Mouse (Mus musculus) MEL (cell line): ENCODE measurements around the gene Ccnyl1. TPM values are rescaled to one million over a fixed set of nuclear protein-coding genes. Genes with fewer than 3 reads are reported as not detected.

ENCODE experiments used
- DNase-seq: peaks from one replicate; pipeline ENCODE4 v3.0.0; 2011; ENCODE audit warnings: low read depth, low spot score
- H3K27ac ChIP-seq: 2 replicates; pipeline ENCODE4 v1.5.1; 2012; ENCODE audit warnings: low read depth, mild to moderate bottlenecking, control low read depth, low read length, moderate library complexity; ENCODE audit not compliant: control insufficient read depth
- H3K27me3 ChIP-seq, 2 experiments: fragments of 150-350 bp in 1 of 2; sonication (generic) in 1 of 2; 2 replicates each; pipeline ENCODE4 v1.6.1; 2012; ENCODE audit warnings: low read length in 2 of 2, mild to moderate bottlenecking in 2 of 2, improper control_type of control experiment in 1 of 2, moderate library complexity in 1 of 2; ENCODE audit not compliant: insufficient read depth in 2 of 2, control insufficient read depth in 1 of 2
- H3K36me3 ChIP-seq, 2 experiments: 2 replicates each; pipeline ENCODE4 v1.6.1; 2012 to 2014; ENCODE audit warnings: low read length in 2 of 2, improper control_type of control experiment in 1 of 2, inconsistent platforms in 1 of 2, mild to moderate bottlenecking in 1 of 2; ENCODE audit not compliant: insufficient read depth in 2 of 2, control insufficient read depth in 1 of 2
- H3K4me1 ChIP-seq, 2 experiments: fragments of 150-350 bp in 1 of 2; sonication (generic) in 1 of 2; 2 replicates each; pipeline ENCODE4 v1.6.1; 2012; ENCODE audit warnings: low read length in 2 of 2, improper control_type of control experiment in 1 of 2, mild to moderate bottlenecking in 1 of 2; ENCODE audit not compliant: insufficient read depth in 2 of 2, control insufficient read depth in 1 of 2
- H3K4me3 ChIP-seq, 2 experiments: fragments of 150-350 bp in 1 of 2; sonication (generic) in 1 of 2; 2 replicates each; pipeline ENCODE4 v1.5.1; 2012; ENCODE audit warnings: low read depth in 2 of 2, low read length in 2 of 2, mild to moderate bottlenecking in 2 of 2, moderate library complexity in 2 of 2, control low read depth in 1 of 2, improper control_type of control experiment in 1 of 2; ENCODE audit not compliant: control insufficient read depth in 1 of 2, insufficient read depth in 1 of 2
- H3K79me2 ChIP-seq: 2 replicates; pipeline ENCODE4 v1.6.1; 2012; ENCODE audit warnings: mild to moderate bottlenecking, low read length, moderate library complexity; ENCODE audit not compliant: control insufficient read depth, poor library complexity, insufficient read depth
- H3K9ac ChIP-seq: 2 replicates; pipeline ENCODE4 v1.6.1; 2012; ENCODE audit warnings: low read depth, mild to moderate bottlenecking, control low read depth, low read length, moderate library complexity; ENCODE audit not compliant: control insufficient read depth, poor library complexity, severe bottlenecking
- H3K9me3 ChIP-seq: fragments of 150-350 bp; sonication (generic); replicated peaks from 2 replicates; pipeline ENCODE4 v1.6.1; 2012; ENCODE audit warnings: mild to moderate bottlenecking, low read length, improper control_type of control experiment, moderate library complexity; ENCODE audit not compliant: insufficient read depth
- BHLHE40 ChIP-seq: IDR thresholded peaks from 2 replicates; pipeline ENCODE4 v1.6.1; 2012; ENCODE audit warnings: low read depth, mild to moderate bottlenecking, inconsistent platforms, low read length, improper control_type of control experiment, borderline replicate concordance
- CHD1 ChIP-seq: IDR thresholded peaks from 2 replicates; pipeline ENCODE4 v1.6.1; 2012; ENCODE audit warnings: low read depth, mild to moderate bottlenecking, inconsistent platforms, low read length, improper control_type of control experiment
- CHD2 ChIP-seq: IDR thresholded peaks from 2 replicates; pipeline ENCODE4 v1.6.1; 2011; ENCODE audit warnings: low read length, improper control_type of control experiment
- CTCF ChIP-seq, 3 experiments: IDR thresholded peaks in 2 of 3; conservative IDR thresholded peaks in 1 of 3; 2 replicates each; pipeline ENCODE4 v1.5.1; 2011 to 2012; ENCODE audit warnings: low read length in 3 of 3, low read depth in 2 of 3, mild to moderate bottlenecking in 2 of 3, improper control_type of control experiment in 1 of 3, inconsistent platforms in 1 of 3, mixed read lengths in 1 of 3, moderate library complexity in 1 of 3; ENCODE audit not compliant: control insufficient read depth in 1 of 3, insufficient read depth in 1 of 3, poor library complexity in 1 of 3, severe bottlenecking in 1 of 3
- ELF1 ChIP-seq: IDR thresholded peaks from 2 replicates; pipeline ENCODE4 v1.6.1; 2014; ENCODE audit warnings: low read depth, mild to moderate bottlenecking, inconsistent platforms, low read length, improper control_type of control experiment, moderate library complexity
- HCFC1 ChIP-seq: IDR thresholded peaks from 2 replicates; pipeline ENCODE4 v1.6.1; 2012; ENCODE audit warnings: low read depth, mild to moderate bottlenecking, inconsistent platforms, low read length, improper control_type of control experiment, moderate library complexity
- KAT2A ChIP-seq: conservative IDR thresholded peaks from 2 replicates; pipeline ENCODE4 v1.6.1; 2012; ENCODE audit warnings: low read depth, low read length, improper control_type of control experiment, inconsistent platforms
- MAX ChIP-seq: IDR thresholded peaks from 2 replicates; pipeline ENCODE4 v1.6.1; 2011; ENCODE audit warnings: low read length, improper control_type of control experiment
- MAZ ChIP-seq: IDR thresholded peaks from 2 replicates; pipeline ENCODE4 v1.6.1; 2012; ENCODE audit warnings: low read depth, mild to moderate bottlenecking, inconsistent platforms, low read length, improper control_type of control experiment
- MYC ChIP-seq: IDR thresholded peaks from 2 replicates; pipeline ENCODE4 v1.6.1; 2011; ENCODE audit warnings: low read depth, mild to moderate bottlenecking, low read length, improper control_type of control experiment, moderate library complexity
- NELFE ChIP-seq: IDR thresholded peaks from 2 replicates; pipeline ENCODE4 v1.6.1; 2011; ENCODE audit warnings: low read depth, low read length, improper control_type of control experiment
- NRF1 ChIP-seq: IDR thresholded peaks from 2 replicates; pipeline ENCODE4 v1.6.1; 2014; ENCODE audit warnings: low read depth, mild to moderate bottlenecking, inconsistent platforms, low read length, improper control_type of control experiment, moderate library complexity; ENCODE audit not compliant: poor library complexity, insufficient read depth, severe bottlenecking
- POLR2A ChIP-seq, 2 experiments: IDR thresholded peaks; 2 replicates each; pipeline ENCODE4 v1.6.1; 2011 to 2012; ENCODE audit warnings: low read length in 2 of 2, mild to moderate bottlenecking in 2 of 2, control low read depth in 1 of 2, improper control_type of control experiment in 1 of 2, low read depth in 1 of 2, moderate library complexity in 1 of 2; ENCODE audit not compliant: control insufficient read depth in 1 of 2, insufficient read depth in 1 of 2, poor library complexity in 1 of 2
- POLR2AphosphoS2 ChIP-seq: IDR thresholded peaks from 2 replicates; pipeline ENCODE4 v1.6.1; 2011; ENCODE audit warnings: low read length, improper control_type of control experiment
- RAD21 ChIP-seq: IDR thresholded peaks from 2 replicates; pipeline ENCODE4 v1.6.1; 2011; ENCODE audit warnings: mild to moderate bottlenecking, low read depth, low read length, improper control_type of control experiment
- RCOR1 ChIP-seq: IDR thresholded peaks from 2 replicates; pipeline ENCODE4 v1.6.1; 2012; ENCODE audit warnings: low read depth, mild to moderate bottlenecking, inconsistent platforms, low read length, improper control_type of control experiment
- SIN3A ChIP-seq: IDR thresholded peaks from 2 replicates; pipeline ENCODE4 v1.6.1; 2012; ENCODE audit warnings: low read length, improper control_type of control experiment, inconsistent platforms
- TAL1 ChIP-seq: IDR thresholded peaks from 2 replicates; pipeline ENCODE4 v1.6.1; 2012; ENCODE audit warnings: mild to moderate bottlenecking, inconsistent platforms, low read length, moderate library complexity, mixed read lengths
- TBP ChIP-seq: IDR thresholded peaks from 2 replicates; pipeline ENCODE4 v1.8.0; 2011; ENCODE audit warnings: low read depth, low read length, improper control_type of control experiment
- TCF12 ChIP-seq: IDR thresholded peaks from 2 replicates; pipeline ENCODE4 v1.6.1; 2014; ENCODE audit warnings: low read depth, mild to moderate bottlenecking, inconsistent platforms, low read length, improper control_type of control experiment, moderate library complexity
- USF1 ChIP-seq: IDR thresholded peaks from 2 replicates; pipeline ENCODE4 v1.6.1; 2014; ENCODE audit warnings: low read depth, mild to moderate bottlenecking, inconsistent platforms, low read length, improper control_type of control experiment, moderate library complexity
- polyA plus RNA-seq, 2 experiments: library from polyadenylated mRNA; stranded (reverse) in 1 of 2; unstranded in 1 of 2; fragments of >175 nt in 1 of 2; fragments of >200 nt in 1 of 2; gene quantifications; 2 replicates each; pipeline versions ENCODE4 v1.2.1 to v1.2.4; 2012; ENCODE audit warnings: low replicate concordance in 2 of 2, low read depth in 1 of 2; ENCODE audit not compliant: insufficient read length in 2 of 2, insufficient read depth in 1 of 2, missing spikeins in 1 of 2
- total RNA-seq: library from RNA; depleted of rRNA; stranded (reverse); fragments of 300-350 nt; gene quantifications from 2 replicates; pipeline ENCODE4 v1.2.3, GENCODE M21; 2012

The Ccnyl1 gene
- total and polyA plus RNA-seq, 3 experiments = 3.0 to 18.1 TPM; not detected in 1

- TF ChIP-seq KAT2A (no peak), POLR2A (IDR thresholded peaks at IDR 0.05; ENCODE audit: control insufficient read depth in 1 of 2, insufficient read depth in 1 of 2, low read depth in 1 of 2, low read length in 2 of 2, poor library complexity in 1 of 2) (no peak), USF1 (no peak), RAD21 (no peak), MYC (no peak)
- no peaks in the 10 kb centered on the region for H3K9me3 ChIP-seq
- no peaks in the 10 kb centered on the region for H3K79me2 ChIP-seq
- no peak overlapping the region for H3K9ac ChIP-seq
- no peaks in the 10 kb centered on the region for H3K36me3 ChIP-seq
- H3K4me3 ChIP-seq = no peak overlapping the region
- no peak for DNase-seq
- H3K27ac ChIP-seq = no peak overlapping the region
- peaks cover 0 to under 1% of the 10 kb centered on the region in 2 experiments; a peak in 1 of 4 replicates for H3K27me3 ChIP-seq
- no peaks in the 10 kb centered on the region for H3K4me1 ChIP-seq
Observed at GRCm38 (mm10) chr1:64761646-64762045, 71.4 kb downstream of the Ccnyl1 start.

- no peaks in the 10 kb centered on the region for H3K9me3 ChIP-seq
- no peaks in the 10 kb centered on the region for H3K4me1 ChIP-seq
- H3K27ac ChIP-seq = no peak overlapping the region
Observed at GRCm38 (mm10) chr1:64770169-64770568, 79.9 kb downstream of the Ccnyl1 start.

GRCm38 (mm10) chr1:64773305-64773704 is 83.0 kb downstream of the Ccnyl1 start:
- TF ChIP-seq MYC = no peak
- TF ChIP-seq NRF1 = no peak
- no peak for TF ChIP-seq HCFC1
- no peak for TF ChIP-seq POLR2AphosphoS2
- no peak for TF ChIP-seq RAD21
- TF ChIP-seq NELFE = no peak
- TF ChIP-seq RCOR1 = no peak
- H3K79me2 ChIP-seq = no peaks in the 10 kb centered on the region
- H3K27me3 ChIP-seq = peaks cover 0 to 8% of the 10 kb centered on the region in 2 experiments; a peak in 3 of 4 replicates
- H3K36me3 ChIP-seq = no peaks in the 10 kb centered on the region
- DNase-seq = no peak
- no peaks in the 10 kb centered on the region for H3K4me1 ChIP-seq
- H3K4me3 ChIP-seq = no peak overlapping the region
- H3K9ac ChIP-seq = no peak overlapping the region
- H3K9me3 ChIP-seq = no peaks in the 10 kb centered on the region
- no peak overlapping the region for H3K27ac ChIP-seq

More at GRCm38 (mm10) chr1:64770169-64770568, 79.9 kb downstream of the Ccnyl1 start:
- Histone ChIP-seq H3K79me2 (no peaks in the 10 kb centered on the region), H3K36me3 (no peaks in the 10 kb centered on the region), H3K9ac (no peak overlapping the region), H3K27me3 (peaks cover 0 to 6% of the 10 kb centered on the region in 2 experiments; a peak in 2 of 4 replicates), H3K4me3 (no peak overlapping the region)
- TF ChIP-seq POLR2AphosphoS2 (no peak), TBP (no peak), SIN3A (no peak), ELF1 (no peak), CTCF (IDR thresholded peaks at IDR 0.05 in 2 of 3, conservative IDR thresholded peaks at IDR 0.05 in 1 of 3; ENCODE audit: control insufficient read depth in 1 of 3, insufficient read depth in 1 of 3, low read depth in 2 of 3, low read length in 3 of 3, poor library complexity in 1 of 3, severe bottlenecking in 1 of 3) (no peak), MAX (no peak), BHLHE40 (no peak), CHD2 (no peak), CHD1 (no peak), RCOR1 (no peak), MAZ (no peak), MYC (no peak), HCFC1 (no peak), TAL1 (no peak), TCF12 (no peak)
- no peak for DNase-seq
